Mouse (Mus musculus) left cerebral cortex, adult 2 months (tissue): ENCODE measurements around the gene Ankrd11. TPM values are rescaled to one million over a fixed set of nuclear protein-coding genes. Genes with fewer than 3 reads are reported as not detected.
A peak's percentile ranks its signal among the peaks of the same experiment; 100 is the strongest.
"Not testable (repeated sequence)": the region's sequence is repeated elsewhere in the genome, so short reads cannot be mapped to it uniquely, and the experiment has no call there.

ENCODE experiments used
- DNase-seq, 2 experiments: peaks; one replicate each; pipeline ENCODE4 v3.0.0; 2021 to 2022; ENCODE audit warnings: low spot score in 2 of 2, mixed read lengths in 1 of 2; ENCODE audit errors: extremely low spot score in 1 of 2
- H3K27ac ChIP-seq: fragments of 200-600 bp; 2 replicates; pipeline ENCODE4 v1.8.1; 2022
- H3K4me3 ChIP-seq: fragments of 200-600 bp; 2 replicates; pipeline ENCODE4 v1.8.1; 2022
- CTCF ChIP-seq: fragments of 200-600 bp; IDR thresholded peaks from 2 replicates; pipeline ENCODE4 v1.8.1; 2022; ENCODE audit warnings: antibody characterized with exemption, mild to moderate bottlenecking, moderate library complexity
- intact Hi-C: fragments of 180-260 bp; cut with DNase I; formaldehyde crosslinking; loops from one replicate; pipeline ENCODE4 v1.15.1; 2025
- total RNA-seq, 2 experiments: library from RNA; stranded (reverse); gene quantifications; 2 replicates each; pipeline ENCODE4 v1.2.3; 2021

Ankrd11 gene
- total RNA-seq, 2 experiments from 2014 or later = 161 to 175 TPM

GRCm38 (mm10) chr8:123051458-123051857, 9.4 kb upstream of the Ankrd11 start:
- no peak for DNase-seq
- no peak for TF ChIP-seq CTCF
- no peak overlapping the region for H3K27ac ChIP-seq
- no peak overlapping the region for H3K4me3 ChIP-seq
- intact Hi-C loops = no loop called here

- Histone ChIP-seq H3K4me3 (no peak overlapping the region), H3K27ac (no peak overlapping the region)
- intact Hi-C loops = no loop called here
- DNase-seq = no peak
- TF ChIP-seq CTCF = no peak
Measured at GRCm38 (mm10) chr8:123048402-123048801, 6.3 kb upstream of the Ankrd11 start.

GRCm38 (mm10) chr8:123047827-123048226, 5.8 kb upstream of the Ankrd11 start:
- no peak overlapping the region for H3K4me3 ChIP-seq
- no peak for DNase-seq
- intact Hi-C loops = no loop called here
- H3K27ac ChIP-seq = no peak overlapping the region
- TF ChIP-seq CTCF = no peak

DNA sequence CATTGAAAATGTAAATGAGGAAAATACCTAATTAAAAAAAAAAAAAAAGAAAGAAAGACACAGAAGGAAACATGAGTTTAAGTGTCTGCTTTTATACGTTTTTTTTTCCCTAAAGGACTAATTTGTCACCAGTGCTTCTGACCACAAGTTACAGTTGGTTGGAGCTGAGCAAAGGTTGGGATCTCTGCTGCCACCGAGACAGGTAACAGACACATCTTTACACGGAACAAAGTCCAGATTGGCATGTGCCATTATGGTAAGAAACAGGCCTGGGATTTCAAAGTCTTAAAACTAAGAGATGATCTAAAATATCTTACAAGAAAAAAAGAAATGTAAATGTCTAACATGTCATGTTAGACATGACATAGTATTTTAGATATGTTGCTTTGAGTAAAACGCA, 4.6 kb upstream of the Ankrd11 start:
- Histone ChIP-seq H3K27ac (no peak overlapping the region), H3K4me3 (no peak overlapping the region)
- no peak for DNase-seq
- TF ChIP-seq CTCF = no peak
- intact Hi-C loops = no loop called here

- intact Hi-C loops, H3K27ac ChIP-seq, H3K4me3 ChIP-seq, DNase-seq: not testable (repeated sequence)
Measured at GRCm38 (mm10) chr8:123044743-123045425, 2.8 kb upstream of the Ankrd11 start.

- TF ChIP-seq CTCF = no peak
- intact Hi-C loops = no loop called here
- no peak overlapping the region for H3K27ac ChIP-seq
- no peak for DNase-seq
- no peak overlapping the region for H3K4me3 ChIP-seq
Measured at GRCm38 (mm10) chr8:123043941-123044340, 1.9 kb upstream of the Ankrd11 start.

DNA sequence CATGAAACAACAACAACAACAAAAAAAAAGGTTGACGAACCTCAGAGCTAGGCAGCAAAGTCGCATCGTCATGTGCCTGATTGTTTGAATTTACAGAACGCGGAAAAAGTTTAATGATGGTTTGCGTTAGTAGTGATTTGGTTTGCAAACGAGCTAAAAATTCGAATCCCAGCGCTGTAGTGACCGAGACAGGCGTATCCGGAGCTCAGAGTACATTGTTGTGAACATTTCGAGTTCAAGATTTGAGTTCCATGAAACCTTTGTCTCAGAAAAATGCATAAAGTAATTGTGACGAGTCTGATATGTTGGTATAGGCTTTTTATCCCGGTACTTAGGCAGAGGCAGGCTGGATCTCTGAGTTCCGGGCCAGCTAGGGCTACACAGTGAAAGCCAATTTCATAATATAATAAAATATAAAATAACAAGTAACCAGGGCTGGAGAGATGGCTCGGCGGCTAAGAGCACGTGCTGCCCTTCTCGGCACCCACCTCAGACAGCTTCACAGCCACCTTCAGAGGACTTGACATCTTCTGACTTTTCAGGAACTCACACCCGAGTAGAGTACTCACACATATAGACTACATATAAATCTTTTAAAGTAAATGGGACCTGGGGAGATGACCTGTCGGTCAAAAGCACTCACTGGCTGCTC, 1.0 kb upstream of the Ankrd11 start:
- no peak for DNase-seq
- Histone ChIP-seq H3K27ac (peak overlapping the region; percentile 98), H3K4me3 (peak overlapping the region; percentile 98)
- TF ChIP-seq CTCF = no peak
- intact Hi-C loops = loop anchor here (1.0 kb wide), 2 partner anchors 22 to 137 kb away; no protein-coding TSS in a partner anchor

DNA sequence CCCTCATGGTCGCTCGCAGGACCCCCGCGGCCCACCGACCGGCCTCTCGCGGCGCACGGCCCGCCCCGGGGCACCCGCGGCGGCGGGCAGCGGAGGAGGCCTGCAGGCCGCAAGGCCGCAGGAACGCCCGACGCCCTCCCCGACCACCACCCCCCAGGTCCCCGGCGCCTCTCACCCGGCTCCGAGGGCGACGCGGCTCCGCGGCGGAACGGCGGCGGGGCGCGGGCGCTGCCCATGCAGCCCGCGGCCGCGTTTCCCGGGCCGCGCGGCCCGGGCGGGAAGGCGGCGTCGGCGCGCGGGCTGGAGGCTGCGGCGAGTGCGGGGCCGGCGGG, 337 bp downstream of the Ankrd11 start:
- TF ChIP-seq CTCF = no peak
- peak overlapping the region; percentile 96 for H3K27ac ChIP-seq
- intact Hi-C loops = loop anchor here (1.0 kb wide), 2 partner anchors 24 to 135 kb away; no protein-coding TSS in a partner anchor
- no peak for DNase-seq
- H3K4me3 ChIP-seq = peak overlapping the region; percentile 98

- Histone ChIP-seq H3K27ac (peak overlapping the region; percentile 96), H3K4me3 (peak overlapping the region; percentile 98)
- no peak for TF ChIP-seq CTCF
- peak; percentile 50 to 56 for DNase-seq
- intact Hi-C loops = no loop called here
Measured at GRCm38 (mm10) chr8:123041008-123041773, 886 bp downstream of the Ankrd11 start.

DNA sequence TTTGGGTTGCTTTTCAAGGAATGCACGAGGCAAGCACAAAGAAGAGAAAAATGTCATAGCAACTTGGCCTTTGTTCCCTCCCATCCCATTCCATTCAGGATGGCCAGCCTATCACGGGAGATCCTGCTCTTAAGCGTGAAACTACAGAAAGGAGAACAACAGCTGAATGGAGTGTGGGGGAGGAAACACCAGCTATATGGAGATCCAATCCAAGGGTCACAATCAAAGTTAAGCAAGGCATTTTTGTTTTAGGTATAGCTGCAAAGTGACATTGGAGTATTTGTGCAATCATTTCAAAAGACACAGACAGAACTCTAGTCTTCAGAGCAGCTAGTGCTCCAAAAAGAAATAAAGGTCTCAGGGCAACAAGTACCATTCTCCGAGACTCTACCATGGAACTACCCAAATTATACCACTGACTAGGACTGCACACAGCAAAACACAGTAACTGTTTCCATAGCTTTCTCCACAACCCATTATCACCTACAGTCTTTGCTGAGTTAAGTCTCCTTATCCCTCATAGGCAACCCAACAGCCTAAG, 1.9 kb downstream of the Ankrd11 start:
- no peak overlapping the region for H3K27ac ChIP-seq
- DNase-seq = no peak
- H3K4me3 ChIP-seq = peak overlapping the region; percentile 98
- intact Hi-C loops = no loop called here
- TF ChIP-seq CTCF = no peak

GRCm38 (mm10) chr8:123039376-123040109, 2.5 kb downstream of the Ankrd11 start:
- DNase-seq = no peak
- intact Hi-C loops = no loop called here
- Histone ChIP-seq H3K27ac (no peak overlapping the region; the same call in 1 of the 2 replicates), H3K4me3 (peak overlapping the region; percentile 98; the same call in 1 of the 2 replicates)
- TF ChIP-seq CTCF = no peak
